Mouse (Mus musculus): Measurements from ENCODE around the gene Ntf5.

Ntf5 gene

GRCm38 (mm10) chr7:45403532-45404261 is 9.8 kb upstream of the Ntf5 start:
- peak in 1 of 2 experiments; percentile 61 for DNase-seq (ENCODE audit: low spot score in 2 of 2)

- peak; percentile 65 to 77 for DNase-seq (ENCODE audit: low spot score in 2 of 2)
Measured at GRCm38 (mm10) chr7:45405091-45406075, 8.1 kb upstream of the Ntf5 start, which contains the start of gene Kcna7. Kcna7 (plus strand) TSS chr7:45405653.

- peak in 1 of 2 experiments; percentile 38 for DNase-seq (ENCODE audit: low spot score in 2 of 2)
Measured at GRCm38 (mm10) chr7:45406157-45407156, 7.0 kb upstream of the Ntf5 start.

GRCm38 (mm10) chr7:45407836-45408235 is 5.7 kb upstream of the Ntf5 start:
- DNase-seq (ENCODE audit: low spot score in 2 of 2) = no peak

- no peak for DNase-seq (ENCODE audit: low spot score in 2 of 2)
Measured at GRCm38 (mm10) chr7:45408351-45408750, 5.1 kb upstream of the Ntf5 start.

GRCm38 (mm10) chr7:45408949-45409348 is 4.5 kb upstream of the Ntf5 start:
- DNase-seq (ENCODE audit: low spot score in 2 of 2) = no peak

- DNase-seq (ENCODE audit: low spot score in 2 of 2) = no peak
Measured at GRCm38 (mm10) chr7:45409497-45410163, 3.9 kb upstream of the Ntf5 start.

GRCm38 (mm10) chr7:45412421-45412820 is 1.1 kb upstream of the Ntf5 start:
- DNase-seq (ENCODE audit: low spot score in 2 of 2) = no peak

GRCm38 (mm10) chr7:45413864-45414739 is 607 bp downstream of the Ntf5 start:
- DNase-seq (ENCODE audit: low spot score in 2 of 2) = peak; percentile 46 to 52

GRCm38 (mm10) chr7:45414740-45415224 is 1.3 kb downstream of the Ntf5 start:
- no peak for DNase-seq (ENCODE audit: low spot score in 2 of 2)

GRCm38 (mm10) chr7:45415636-45416035 is 2.1 kb downstream of the Ntf5 start:
- no peak for DNase-seq (ENCODE audit: low spot score in 2 of 2)

GRCm38 (mm10) chr7:45417962-45418492 is 4.5 kb downstream of the Ntf5 start:
- no peak for DNase-seq (ENCODE audit: low spot score in 2 of 2)

GRCm38 (mm10) chr7:45419859-45420614 is 6.5 kb downstream of the Ntf5 start:
- no peak for DNase-seq (ENCODE audit: low spot score in 2 of 2)

- no peak for DNase-seq (ENCODE audit: low spot score in 2 of 2)
Measured at GRCm38 (mm10) chr7:45420615-45420919, 7.1 kb downstream of the Ntf5 start, which contains the start of gene Lhb. Lhb (plus strand) TSS chr7:45420820.

- DNase-seq (ENCODE audit: low spot score in 2 of 2) = no peak
Measured at GRCm38 (mm10) chr7:45421194-45421593, 7.7 kb downstream of the Ntf5 start.

- no peak for DNase-seq (ENCODE audit: low spot score in 2 of 2)
Measured at GRCm38 (mm10) chr7:45426556-45426955, 13.1 kb downstream of the Ntf5 start.

- no peak for DNase-seq (ENCODE audit: low spot score in 2 of 2)
Measured at GRCm38 (mm10) chr7:45433835-45434202, 20.3 kb downstream of the Ntf5 start.

- DNase-seq (ENCODE audit: low spot score in 2 of 2) = peak; percentile 100
Measured at GRCm38 (mm10) chr7:45434203-45435015, 20.9 kb downstream of the Ntf5 start, which contains the start of gene Gys1. Gys1 (plus strand) TSS chr7:45434844.
